Mouse (Mus musculus): ENCODE measurements at regions not wholly inside any gene's neighbourhood (a gene's known extent, or its start where the extent isn't known, plus 50 kb on each side); places are given as distances from the start of the nearest gene placed in this dataset.
"Not testable (repeated sequence)": the region's sequence is repeated elsewhere in the genome, so short reads cannot be mapped to it uniquely, and the experiment has no call there.

DNA sequence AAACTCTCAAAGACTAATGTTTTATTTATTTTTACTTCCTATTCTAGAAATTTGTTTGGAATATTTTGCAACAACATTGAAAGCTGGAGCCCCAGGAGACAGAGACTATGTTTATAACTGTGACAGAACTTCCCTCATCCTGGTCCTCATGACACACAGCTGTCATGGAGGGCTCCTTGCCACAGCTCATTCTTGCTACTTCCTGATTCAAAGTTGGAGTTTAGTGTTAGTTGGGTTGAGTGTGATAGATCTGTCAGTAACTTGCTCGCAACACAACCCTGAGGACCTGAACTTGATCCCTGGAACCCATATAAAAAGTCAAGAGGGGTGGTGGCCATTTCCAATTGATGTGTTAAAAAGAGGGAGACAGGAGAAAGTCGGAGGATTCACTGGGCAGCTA is 328.3 kb upstream of the Nox3 start:
- no peaks in the 10 kb centered on the region for H3K36me3 ChIP-seq (ENCODE audit: control insufficient read depth)
- H3K27me3 ChIP-seq (ENCODE audit: control insufficient read depth): no peaks in the 10 kb centered on the region
- H3K4me3 ChIP-seq (replicated peaks): no peak overlapping the region
- no peaks in the 10 kb centered on the region for H3K4me1 ChIP-seq (ENCODE audit: control insufficient read depth)
- H3K9me3 ChIP-seq (ENCODE audit: control insufficient read depth, low read length): no peaks in the 10 kb centered on the region
- no peak for TF ChIP-seq TAL1 (IDR thresholded peaks at IDR 0.05; ENCODE audit: low read length)
- TF ChIP-seq GATA1 (IDR thresholded peaks at IDR 0.05; ENCODE audit: low read length): no peak

DNA sequence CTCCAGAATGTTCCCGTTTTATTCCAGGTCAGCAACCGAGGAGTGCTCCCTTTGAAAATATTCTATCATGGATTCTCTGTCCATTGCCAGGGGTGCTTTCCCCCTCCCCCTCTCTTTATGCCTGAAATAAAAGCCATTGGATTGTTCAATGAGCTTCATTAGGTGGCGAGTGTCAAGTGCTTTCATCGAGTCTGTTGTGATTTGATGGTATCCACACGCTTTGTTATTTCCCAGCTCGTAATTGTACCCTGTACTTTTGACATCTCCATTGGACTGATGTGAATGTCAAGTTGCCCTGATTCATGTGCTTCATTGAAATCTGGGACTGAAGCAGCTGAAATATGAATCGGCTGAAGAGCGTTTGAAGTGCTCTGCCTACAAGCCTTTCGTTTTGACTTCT is 333.1 kb upstream of the Nox3 start:
- no peaks in the 10 kb centered on the region for H3K27me3 ChIP-seq (ENCODE audit: control insufficient read depth)
- TF ChIP-seq TAL1 (IDR thresholded peaks at IDR 0.05; ENCODE audit: low read length): no peak
- TF ChIP-seq GATA1 (IDR thresholded peaks at IDR 0.05; ENCODE audit: low read length): no peak
- no peaks in the 10 kb centered on the region for H3K9me3 ChIP-seq (ENCODE audit: control insufficient read depth, low read length)
- H3K36me3 ChIP-seq (ENCODE audit: control insufficient read depth): no peaks in the 10 kb centered on the region
- H3K4me3 ChIP-seq (replicated peaks): no peak overlapping the region
- H3K4me1 ChIP-seq (ENCODE audit: control insufficient read depth): no peaks in the 10 kb centered on the region

DNA sequence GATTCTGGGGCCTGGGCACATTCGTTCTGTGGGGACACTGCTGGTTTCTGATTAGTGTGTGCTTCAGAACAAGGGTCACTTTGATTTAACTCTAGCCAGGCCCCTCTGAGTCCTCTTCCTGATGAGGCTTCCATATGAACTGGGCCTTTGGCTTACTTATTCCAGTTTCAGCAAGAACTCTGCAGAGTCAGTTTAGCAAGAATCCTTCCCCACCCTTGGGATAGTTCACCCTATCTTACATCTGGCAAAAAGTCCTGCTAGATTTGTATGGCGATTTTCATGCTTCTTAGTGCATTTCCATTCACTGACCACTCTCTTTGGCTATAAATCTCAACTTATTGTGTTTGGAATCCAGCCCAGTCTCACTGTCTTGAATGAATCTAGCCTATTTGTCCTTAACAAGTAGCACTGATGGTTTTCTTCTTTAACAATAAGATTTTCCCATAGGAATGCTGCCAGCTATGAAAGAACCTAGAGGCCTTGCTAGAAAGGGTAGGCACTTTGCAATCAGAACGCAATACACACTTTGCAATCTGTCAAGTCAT is 338.8 kb upstream of the Nox3 start:
- Histone ChIP-seq H3K4me3 (replicated peaks) (no peak overlapping the region), H3K4me1 (ENCODE audit: control insufficient read depth) (no peaks in the 10 kb centered on the region), H3K27me3 (ENCODE audit: control insufficient read depth) (no peaks in the 10 kb centered on the region), H3K36me3 (ENCODE audit: control insufficient read depth) (no peaks in the 10 kb centered on the region), H3K9me3 (ENCODE audit: control insufficient read depth, low read length) (no peaks in the 10 kb centered on the region)
- TF ChIP-seq TAL1 (IDR thresholded peaks at IDR 0.05; ENCODE audit: low read length): no peak
- TF ChIP-seq GATA1 (IDR thresholded peaks at IDR 0.05; ENCODE audit: low read length): no peak

DNA sequence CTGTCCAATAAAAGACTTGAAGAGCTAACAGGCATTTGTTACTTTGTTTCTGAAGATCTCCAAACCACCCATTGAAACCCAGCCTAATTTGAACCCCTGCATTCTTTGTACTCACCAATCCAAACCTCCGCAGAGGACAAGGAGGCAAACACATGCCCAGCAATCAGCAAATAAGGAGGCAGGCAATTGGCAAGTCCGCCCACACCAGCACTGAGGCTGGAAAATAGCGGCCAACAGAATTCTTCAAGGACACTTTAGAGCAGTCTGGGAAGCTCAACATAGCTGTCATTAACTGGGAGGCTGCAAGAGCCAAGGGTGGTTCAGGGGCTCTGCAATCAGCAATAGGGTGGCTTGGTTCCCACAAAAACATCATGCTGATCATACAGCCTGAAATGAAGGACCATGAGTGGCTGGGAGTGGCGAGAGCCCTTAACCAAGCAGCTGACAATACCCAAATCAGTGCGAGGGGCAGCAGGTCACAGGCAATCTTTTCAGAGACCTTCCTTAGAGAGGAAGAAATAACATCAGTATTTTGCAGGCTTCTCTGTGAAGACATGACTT is 344.1 kb upstream of the Nox3 start:
- TF ChIP-seq GATA1 (IDR thresholded peaks at IDR 0.05; ENCODE audit: low read length) (no peak), TAL1 (IDR thresholded peaks at IDR 0.05; ENCODE audit: low read length) (no peak)
- Histone ChIP-seq H3K4me1 (ENCODE audit: control insufficient read depth) (no peaks in the 10 kb centered on the region), H3K27me3 (ENCODE audit: control insufficient read depth) (no peaks in the 10 kb centered on the region), H3K4me3 (replicated peaks) (no peak overlapping the region), H3K36me3 (ENCODE audit: control insufficient read depth) (no peaks in the 10 kb centered on the region), H3K9me3 (ENCODE audit: control insufficient read depth, low read length) (no peaks in the 10 kb centered on the region)

DNA sequence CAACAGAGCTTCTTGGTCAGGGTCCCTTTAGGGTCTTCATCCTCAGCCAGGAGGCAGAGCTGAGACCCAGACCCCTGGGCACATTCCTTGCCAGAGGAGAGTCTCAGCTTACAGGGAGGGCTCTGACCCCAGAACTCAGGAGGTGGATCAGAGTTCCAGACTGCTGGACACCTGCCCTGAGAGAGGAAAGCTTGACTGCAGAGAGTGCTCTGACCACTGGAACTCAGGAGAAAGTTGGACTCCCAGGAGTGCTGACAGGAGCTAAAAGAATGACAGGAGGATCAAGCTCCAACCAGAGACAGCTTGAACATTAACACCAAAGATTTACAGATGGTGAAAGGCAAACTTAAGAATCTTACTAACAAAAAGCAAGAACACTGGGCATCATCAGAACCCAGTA is 364.1 kb upstream of the Nox3 start:
- H3K4me3 ChIP-seq (replicated peaks); H3K4me1 ChIP-seq (ENCODE audit: control insufficient read depth); H3K36me3 ChIP-seq (ENCODE audit: control insufficient read depth); H3K9me3 ChIP-seq (ENCODE audit: control insufficient read depth, low read length); H3K27me3 ChIP-seq (ENCODE audit: control insufficient read depth): not testable (repeated sequence)

DNA sequence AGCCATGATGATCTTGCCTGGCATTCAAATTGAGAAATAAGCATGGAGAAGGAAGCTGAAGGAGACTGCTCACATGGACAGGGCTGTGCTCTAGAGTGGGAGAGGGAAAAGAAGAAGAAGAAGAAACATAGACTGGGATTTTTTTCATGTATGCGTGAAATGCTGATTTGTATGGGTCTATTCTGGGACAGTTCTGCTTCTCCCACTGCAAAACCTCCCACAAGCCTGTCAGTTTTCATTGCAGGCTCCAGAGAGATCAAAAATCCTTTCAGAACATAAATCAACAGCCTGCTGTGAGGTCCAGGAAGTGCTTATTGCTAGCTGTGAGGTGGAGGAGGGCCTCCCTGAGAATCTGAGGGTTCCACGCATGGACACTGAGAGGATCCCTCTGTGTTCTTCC is 377.3 kb upstream of the Nox3 start:
- no peaks in the 10 kb centered on the region for H3K36me3 ChIP-seq (ENCODE audit: control insufficient read depth)
- no peak for TF ChIP-seq GATA1 (IDR thresholded peaks at IDR 0.05; ENCODE audit: low read length)
- TF ChIP-seq TAL1 (IDR thresholded peaks at IDR 0.05; ENCODE audit: low read length): no peak
- H3K4me3 ChIP-seq (replicated peaks): no peak overlapping the region
- no peaks in the 10 kb centered on the region for H3K4me1 ChIP-seq (ENCODE audit: control insufficient read depth)
- H3K9me3 ChIP-seq (ENCODE audit: control insufficient read depth, low read length): no peaks in the 10 kb centered on the region
- no peaks in the 10 kb centered on the region for H3K27me3 ChIP-seq (ENCODE audit: control insufficient read depth)

DNA sequence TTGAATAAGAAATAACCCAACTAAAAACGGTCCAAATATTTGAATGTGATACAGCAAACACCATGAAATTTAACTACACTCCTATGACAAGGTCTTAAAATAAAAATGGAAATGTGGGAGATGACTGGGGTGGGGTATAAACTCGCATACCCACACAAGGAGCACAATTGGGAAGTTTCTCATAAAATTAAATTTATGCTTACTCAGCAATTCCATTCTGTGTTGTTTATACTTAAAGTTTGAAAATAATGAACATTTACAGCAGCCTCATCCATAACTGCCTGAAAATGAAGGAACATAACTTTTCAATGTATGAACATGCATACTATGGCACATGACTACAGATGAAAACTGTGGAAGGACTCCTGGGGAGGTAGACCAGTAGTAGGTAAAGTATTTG is 384.5 kb upstream of the Nox3 start:
- Histone ChIP-seq H3K36me3 (ENCODE audit: control insufficient read depth) (no peaks in the 10 kb centered on the region), H3K4me3 (replicated peaks) (no peak overlapping the region), H3K9me3 (ENCODE audit: control insufficient read depth, low read length) (no peaks in the 10 kb centered on the region), H3K4me1 (ENCODE audit: control insufficient read depth) (no peaks in the 10 kb centered on the region), H3K27me3 (ENCODE audit: control insufficient read depth) (no peaks in the 10 kb centered on the region)
- TF ChIP-seq GATA1 (IDR thresholded peaks at IDR 0.05; ENCODE audit: low read length) (no peak), TAL1 (IDR thresholded peaks at IDR 0.05; ENCODE audit: low read length) (no peak)

DNA sequence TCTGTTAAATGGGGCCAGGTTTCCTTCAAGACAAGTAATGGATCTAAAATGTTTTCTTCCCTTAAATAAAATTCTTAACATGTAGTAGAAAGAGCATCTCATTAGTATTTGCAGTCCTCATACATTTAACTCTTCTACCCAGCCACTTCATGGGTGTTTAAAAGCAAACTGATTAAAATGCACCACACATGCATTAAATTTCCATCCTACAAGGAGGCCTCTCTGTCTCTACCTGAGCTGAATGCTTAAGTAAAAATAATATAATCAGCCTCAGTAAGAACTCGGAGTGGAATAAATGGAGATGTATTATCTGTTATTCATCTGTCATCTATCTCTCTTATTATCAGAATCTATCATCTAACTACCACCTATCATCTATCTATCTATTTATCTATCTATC is 398.6 kb upstream of the Nox3 start:
- Histone ChIP-seq H3K36me3 (ENCODE audit: control insufficient read depth) (no peaks in the 10 kb centered on the region), H3K9me3 (ENCODE audit: control insufficient read depth, low read length) (no peaks in the 10 kb centered on the region), H3K27me3 (ENCODE audit: control insufficient read depth) (no peaks in the 10 kb centered on the region), H3K4me3 (replicated peaks) (no peak overlapping the region), H3K4me1 (ENCODE audit: control insufficient read depth) (no peaks in the 10 kb centered on the region)
- TF ChIP-seq TAL1 (IDR thresholded peaks at IDR 0.05; ENCODE audit: low read length) (no peak), GATA1 (IDR thresholded peaks at IDR 0.05; ENCODE audit: low read length) (no peak)

DNA sequence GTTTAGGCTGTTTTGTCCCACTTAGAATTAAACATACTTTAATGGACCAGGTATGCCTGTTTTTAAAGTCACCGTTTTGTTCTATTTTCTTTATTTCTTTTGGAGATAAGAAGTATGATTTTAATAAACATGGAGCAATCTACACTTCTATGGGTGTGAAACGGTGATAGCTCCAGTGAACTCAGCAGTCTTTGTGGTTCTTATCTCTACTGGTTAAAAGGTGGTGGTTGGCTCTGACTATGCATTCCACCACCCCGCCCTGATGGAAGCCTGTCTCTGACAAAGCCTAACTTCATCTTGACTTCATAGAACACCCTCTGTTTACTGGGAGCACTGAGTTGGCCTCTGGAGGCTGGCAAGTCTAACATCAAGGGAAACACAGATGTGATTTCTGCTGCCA is 407.3 kb upstream of the Nox3 start:
- Histone ChIP-seq H3K27me3 (ENCODE audit: control insufficient read depth) (no peaks in the 10 kb centered on the region), H3K4me3 (replicated peaks) (no peak overlapping the region), H3K36me3 (ENCODE audit: control insufficient read depth) (no peaks in the 10 kb centered on the region), H3K9me3 (ENCODE audit: control insufficient read depth, low read length) (no peaks in the 10 kb centered on the region), H3K4me1 (ENCODE audit: control insufficient read depth) (no peaks in the 10 kb centered on the region)
- TF ChIP-seq TAL1 (IDR thresholded peaks at IDR 0.05; ENCODE audit: low read length) (no peak), GATA1 (IDR thresholded peaks at IDR 0.05; ENCODE audit: low read length) (no peak)

DNA sequence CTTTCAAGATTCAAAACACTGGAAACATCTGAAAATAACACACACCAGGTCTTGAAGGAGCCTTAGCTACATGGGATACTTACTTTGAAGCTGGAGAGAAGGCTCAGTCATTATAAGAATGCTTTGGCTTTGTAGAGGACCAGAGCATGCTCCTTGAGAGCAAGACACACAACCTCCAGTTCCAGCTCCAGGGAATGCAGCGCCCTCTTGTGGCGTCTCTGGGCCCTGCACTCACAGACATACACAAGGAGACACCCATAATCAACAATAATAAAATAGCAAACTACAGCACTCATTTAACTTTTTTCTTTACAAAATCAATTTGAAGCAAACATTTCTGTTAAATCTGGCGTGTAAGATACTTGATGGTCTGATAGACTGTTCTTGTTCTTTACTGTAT is 413.2 kb upstream of the Nox3 start:
- no peaks in the 10 kb centered on the region for H3K9me3 ChIP-seq (ENCODE audit: control insufficient read depth, low read length)
- H3K4me3 ChIP-seq (replicated peaks): no peak overlapping the region
- H3K4me1 ChIP-seq (ENCODE audit: control insufficient read depth): no peaks in the 10 kb centered on the region
- H3K36me3 ChIP-seq (ENCODE audit: control insufficient read depth): no peaks in the 10 kb centered on the region
- no peak for TF ChIP-seq TAL1 (IDR thresholded peaks at IDR 0.05; ENCODE audit: low read length)
- no peak for TF ChIP-seq GATA1 (IDR thresholded peaks at IDR 0.05; ENCODE audit: low read length)
- H3K27me3 ChIP-seq (ENCODE audit: control insufficient read depth): no peaks in the 10 kb centered on the region
